Mouse (Mus musculus) adrenal gland, postnatal 14 days (tissue): ENCODE data around the gene Arid2. TPM values are rescaled to one million over a fixed set of nuclear protein-coding genes. Genes with fewer than 3 reads are reported as not detected.
"Not testable (repeated sequence)": the region's sequence is repeated elsewhere in the genome, so short reads cannot be mapped to it uniquely, and the experiment has no call there.

Experiments used
- DNase-seq: peaks from one replicate; pipeline ENCODE4 v3.0.0; 2021; ENCODE audit warnings: mixed read lengths
- long read RNA-seq, 2 experiments: library from polyadenylated mRNA; stranded (forward); transcript quantifications; one replicate each; pipeline ENCODE4 v2.0.0; 2021
- total RNA-seq: library from RNA; stranded (reverse); gene quantifications from 2 replicates; pipeline ENCODE4 v1.2.3, GENCODE M21; 2021

The Arid2 gene
- total RNA-seq = 38.4 and 43.1 TPM in 2 replicates
- long read RNA-seq, experiment 1, full-length matches to known transcripts = 1 of 5 reads
- long read RNA-seq, experiment 1, partial matches to known transcripts = 3 of 5 reads
- long read RNA-seq, experiment 1, other reads (novel, unspliced or antisense) = 1 of 5 reads
- long read RNA-seq, experiment 2, full-length matches to known transcripts = 2 of 4 reads
- long read RNA-seq, experiment 2, partial matches to known transcripts = 2 of 4 reads
- long read RNA-seq, experiment 2, other reads (novel, unspliced or antisense) = 0 of 4 reads

- peak; percentile 86 for DNase-seq
Measured at GRCm38 (mm10) chr15:96287369-96287975, at the start of gene Arid2. Arid2 (plus strand) TSS chr15:96287518.

DNA sequence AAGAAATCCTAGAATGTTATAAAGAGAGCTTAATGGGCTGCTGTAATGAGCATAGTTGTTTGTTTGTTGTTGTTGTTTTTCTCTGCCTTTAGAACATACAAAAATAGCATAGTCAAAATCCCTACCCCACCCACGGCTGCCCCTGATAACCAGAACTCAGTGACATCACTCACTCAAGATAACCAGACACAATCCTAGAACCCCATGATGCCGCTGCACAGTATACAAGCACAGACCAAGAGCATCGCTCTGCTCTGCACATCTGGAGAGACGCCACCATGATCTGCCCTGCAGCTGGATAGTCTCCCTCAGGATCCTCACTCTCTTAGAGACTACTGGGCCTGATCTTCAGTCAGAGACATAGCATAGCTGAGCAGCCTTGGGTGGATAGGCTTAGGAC lies 49.2 kb upstream of the Arid2 start:
- no peak for DNase-seq

DNA sequence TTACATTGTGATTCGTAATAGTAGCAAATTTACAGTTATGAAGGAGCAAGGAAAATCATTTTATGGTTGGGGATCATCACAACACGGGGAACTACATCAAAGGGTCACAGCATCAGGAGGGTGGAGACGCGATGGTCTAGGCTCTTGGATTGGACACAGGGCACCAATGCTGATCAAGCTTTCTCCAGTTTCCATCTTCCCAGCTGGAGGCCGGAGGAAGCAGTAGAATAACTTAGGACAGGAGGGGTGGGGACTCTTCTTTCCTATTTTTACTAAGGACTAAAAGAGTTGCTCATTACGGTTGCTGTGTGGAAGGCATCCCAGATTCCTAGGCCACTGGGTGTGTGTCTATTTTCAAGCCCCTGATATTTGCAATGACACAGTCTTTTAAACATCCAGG lies 43.1 kb upstream of the Arid2 start:
- DNase-seq = no peak

DNA sequence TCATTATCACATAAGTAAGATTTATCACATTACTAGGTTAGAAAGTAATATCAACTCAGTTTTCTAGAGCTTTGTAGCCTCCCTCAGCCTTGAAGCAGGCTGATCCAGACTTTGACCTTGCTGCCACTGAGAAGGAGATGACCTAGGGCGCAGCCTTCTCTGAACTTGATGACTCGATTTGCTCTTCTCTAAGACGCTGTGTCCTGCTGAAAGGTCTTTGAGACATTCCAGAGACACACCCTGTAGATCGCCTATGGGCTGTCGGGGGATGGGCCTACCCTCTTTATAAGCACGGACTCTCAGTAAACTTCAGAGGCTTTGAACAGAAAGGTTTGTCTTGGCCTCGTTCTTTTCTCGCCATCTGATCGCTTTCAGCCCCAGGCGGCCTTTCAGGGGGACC lies 42.6 kb upstream of the Arid2 start:
- not testable (repeated sequence) for DNase-seq

DNA sequence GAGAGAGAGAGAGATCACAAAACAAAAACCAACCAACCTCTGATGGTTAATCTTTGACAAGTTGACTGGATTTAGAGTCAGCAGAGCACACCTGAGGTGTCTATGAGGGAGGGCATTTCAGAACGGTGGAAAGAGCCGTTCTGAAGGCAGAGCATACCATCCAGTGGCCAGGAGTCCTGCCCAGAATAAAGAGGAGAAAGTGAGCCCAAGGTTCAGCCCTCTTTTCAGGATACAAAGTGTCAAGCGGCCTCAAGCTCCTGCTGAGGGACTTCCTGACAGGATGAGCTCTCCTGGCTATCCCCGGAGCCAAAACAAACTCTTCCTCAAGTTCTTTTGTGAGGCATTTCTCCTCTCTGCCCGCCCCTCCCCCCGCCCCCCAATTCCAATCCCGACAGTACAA lies 33.5 kb upstream of the Arid2 start:
- DNase-seq = no peak

DNA sequence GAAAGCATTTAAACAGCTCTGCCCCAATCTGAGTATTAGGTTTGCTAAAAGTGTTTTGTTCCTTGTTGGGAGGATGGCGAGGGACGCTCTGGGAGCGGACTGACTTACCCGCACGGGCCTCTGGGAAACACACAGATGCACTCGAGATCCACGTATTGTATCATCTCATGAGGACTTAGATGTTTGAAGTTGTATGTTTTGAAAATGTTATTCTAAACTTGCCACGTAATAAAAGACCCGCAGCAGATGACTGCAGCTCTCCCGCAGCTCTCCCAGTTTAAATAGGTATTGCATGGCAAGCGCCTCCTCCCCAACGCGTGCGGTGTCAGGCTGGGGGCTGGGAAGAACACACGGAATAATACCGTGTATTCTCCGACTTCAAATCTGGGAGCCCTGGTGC lies 33.0 kb upstream of the Arid2 start:
- no peak for DNase-seq

DNA sequence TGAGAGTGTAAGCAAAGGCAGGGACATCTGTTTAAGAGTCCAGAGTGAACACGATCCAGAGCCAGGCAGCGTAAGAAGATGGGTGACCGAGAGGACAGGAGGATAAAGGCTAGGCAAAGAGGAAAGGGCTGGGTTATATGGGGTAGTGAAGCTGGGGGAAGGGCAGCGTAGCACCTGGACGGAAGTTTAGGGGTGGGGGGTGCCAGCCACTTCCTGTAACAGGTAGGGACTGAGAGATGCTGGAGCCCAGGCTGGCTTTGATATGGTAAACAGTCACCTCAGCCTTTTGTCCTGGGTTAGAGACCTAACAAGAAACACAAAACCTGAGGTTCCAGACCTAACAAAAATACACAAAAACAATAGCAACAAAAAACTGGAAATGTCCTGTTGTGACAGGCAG lies 29.5 kb upstream of the Arid2 start:
- DNase-seq = no peak

GRCm38 (mm10) chr15:96264614-96265013 lies 22.7 kb upstream of the Arid2 start:
- DNase-seq = no peak

DNA sequence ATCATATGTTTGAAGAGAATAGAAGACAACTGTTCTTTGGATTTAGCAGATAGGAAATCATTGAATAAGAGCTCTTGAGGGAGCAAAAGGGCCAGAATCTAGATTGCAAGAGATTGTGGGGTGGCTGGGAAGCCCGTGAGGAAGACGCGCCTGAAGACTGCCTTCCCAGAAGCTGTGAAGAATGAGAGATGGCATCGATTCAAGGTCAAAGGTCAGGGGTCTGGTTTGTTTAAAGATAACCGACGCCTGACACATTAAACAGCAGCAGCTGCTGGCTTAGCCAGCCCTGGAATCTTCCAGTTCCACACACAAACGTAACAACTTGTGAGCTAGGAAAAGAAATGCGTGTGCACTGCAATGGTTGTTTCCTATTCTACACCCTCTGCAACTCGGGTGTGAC lies 19.4 kb upstream of the Arid2 start:
- DNase-seq = no peak

DNA sequence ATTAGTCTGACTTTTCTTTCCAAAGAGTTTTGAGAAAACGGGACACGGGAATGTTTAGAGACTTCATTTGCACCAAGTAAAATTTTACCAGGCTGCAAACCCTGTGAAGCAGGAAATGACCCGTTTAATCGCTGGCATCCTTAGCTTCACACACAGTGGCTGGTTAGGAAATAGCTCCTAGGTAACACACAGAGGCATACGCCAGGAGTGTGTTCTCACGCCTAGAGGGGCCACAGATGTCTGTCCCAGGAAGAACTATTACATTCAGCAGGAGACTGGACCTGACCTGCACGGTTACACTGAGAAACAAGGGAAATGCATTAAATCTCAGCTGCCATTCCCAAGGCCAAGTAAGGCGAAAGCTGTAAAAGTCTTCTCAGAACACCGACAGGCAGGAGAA lies 18.7 kb upstream of the Arid2 start:
- DNase-seq = no peak

GRCm38 (mm10) chr15:96269402-96269801 lies 17.9 kb upstream of the Arid2 start:
- no peak for DNase-seq

GRCm38 (mm10) chr15:96270272-96270880 lies 16.9 kb upstream of the Arid2 start:
- DNase-seq = no peak

- DNase-seq = no peak
Measured at GRCm38 (mm10) chr15:96272356-96272755, 15.0 kb upstream of the Arid2 start.

- DNase-seq = no peak
Measured at GRCm38 (mm10) chr15:96274341-96274740, 13.0 kb upstream of the Arid2 start.

GRCm38 (mm10) chr15:96275198-96275597 lies 12.1 kb upstream of the Arid2 start:
- no peak for DNase-seq

DNA sequence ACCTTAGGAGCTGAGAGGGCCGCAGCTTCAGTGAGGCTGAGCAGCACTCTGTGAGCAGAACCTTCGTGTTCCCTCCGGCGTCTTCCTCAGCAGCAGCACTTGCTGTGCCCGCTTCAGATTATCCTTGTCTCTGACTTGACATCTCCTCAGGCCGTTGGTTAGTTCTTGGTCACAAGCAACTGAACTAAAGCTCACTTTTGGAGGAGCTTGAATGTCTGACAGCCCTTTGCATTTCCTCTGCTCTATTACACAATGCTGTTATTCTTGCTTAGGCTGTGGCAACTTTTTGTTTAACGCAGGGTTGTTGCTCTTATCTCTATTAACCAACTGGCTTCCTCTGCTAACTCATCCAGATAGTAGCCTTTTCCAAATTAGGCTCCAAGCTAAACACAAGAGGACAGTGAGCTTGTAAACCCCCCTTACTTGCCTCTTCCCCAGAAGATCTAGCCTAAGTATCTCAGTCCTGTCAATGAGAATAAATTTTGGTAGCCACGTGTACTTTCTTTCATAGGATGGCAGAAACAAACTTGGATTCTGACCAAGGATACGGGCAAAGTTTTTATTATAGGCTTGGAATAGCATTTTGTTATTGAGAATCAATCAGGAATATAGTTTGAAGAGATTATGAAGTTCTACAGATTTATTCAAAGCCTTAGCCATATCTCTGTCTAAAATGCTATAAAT lies 11.4 kb upstream of the Arid2 start:
- DNase-seq = no peak

- DNase-seq = no peak
Measured at GRCm38 (mm10) chr15:96277061-96277460, 10.3 kb upstream of the Arid2 start.

DNA sequence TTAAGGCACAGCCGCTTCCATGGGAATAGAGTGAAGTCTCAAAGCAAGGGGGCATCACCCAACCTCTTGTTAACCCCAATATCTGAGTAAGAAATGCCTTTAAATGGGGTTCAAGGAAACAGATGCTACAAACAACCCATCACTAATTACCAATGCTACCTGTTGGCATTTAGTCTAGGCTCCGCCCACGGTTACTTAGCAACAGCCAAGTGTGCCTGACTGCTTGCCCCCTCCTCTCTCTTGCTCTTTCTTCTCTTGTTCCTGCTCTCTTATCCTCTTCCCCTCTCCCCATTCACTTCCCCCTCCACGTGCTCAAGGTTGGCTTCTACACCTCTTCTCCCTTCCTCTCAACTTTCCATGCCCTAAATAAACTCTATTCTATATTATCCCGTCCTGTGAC lies 6.1 kb upstream of the Arid2 start:
- DNase-seq = peak; percentile 8

DNA sequence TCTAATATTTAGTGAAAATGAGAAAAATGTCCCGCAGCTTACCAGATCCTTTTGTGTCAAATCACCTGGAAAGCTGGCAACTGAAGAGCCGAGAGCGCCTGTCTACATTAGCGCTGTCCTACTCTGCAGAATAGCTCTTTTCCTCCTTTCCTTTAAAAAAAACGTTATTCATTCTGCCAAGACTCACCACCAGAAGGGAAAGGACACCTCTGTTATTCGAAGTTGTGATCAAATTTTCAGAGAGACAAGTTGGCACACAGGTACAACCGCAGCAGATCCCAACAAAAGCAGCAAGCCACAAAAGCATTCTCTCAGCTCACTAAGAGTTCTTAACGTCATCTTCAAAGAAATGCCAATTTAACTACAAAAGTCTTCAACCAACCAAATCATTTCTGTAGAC lies 4.2 kb upstream of the Arid2 start:
- no peak for DNase-seq

GRCm38 (mm10) chr15:96283920-96284431 lies 3.3 kb upstream of the Arid2 start:
- DNase-seq = peak; percentile 41

DNA sequence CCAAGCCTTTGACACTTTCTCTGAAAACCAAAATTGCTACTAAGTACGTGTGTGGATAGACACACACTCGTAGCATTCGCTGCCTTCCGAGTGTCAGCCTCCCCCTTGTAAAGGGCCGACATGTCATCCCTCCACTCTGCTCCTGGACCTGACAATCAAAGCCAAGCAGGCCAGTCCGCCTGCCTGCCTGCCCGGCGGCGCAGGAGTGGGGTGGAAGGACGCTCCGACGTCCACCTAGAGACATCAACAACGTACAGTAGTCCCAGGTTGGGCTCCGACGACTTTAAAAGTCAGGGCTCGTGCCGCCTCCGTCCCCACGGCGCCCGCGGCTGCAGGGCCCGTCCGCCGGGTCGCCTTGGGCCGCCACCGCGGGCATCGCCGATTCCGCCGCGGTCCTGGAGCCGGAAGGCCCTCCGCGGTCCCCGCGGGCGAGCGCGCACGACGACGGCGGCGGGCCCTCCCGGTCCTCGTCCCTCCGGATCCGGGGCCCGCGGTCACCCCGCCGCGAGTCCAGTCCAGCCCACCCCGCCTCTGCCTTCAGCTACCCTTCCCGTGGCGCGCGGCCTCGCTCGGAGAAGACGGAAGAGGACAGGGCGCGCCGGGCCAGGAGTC lies 2.5 kb upstream of the Arid2 start:
- DNase-seq = peak; percentile 71

GRCm38 (mm10) chr15:96285323-96286014 lies 1.8 kb upstream of the Arid2 start:
- peak; percentile 95 for DNase-seq
